Mouse (Mus musculus): ENCODE measurements at regions not wholly inside any gene's neighbourhood (a gene's known extent, or its start where the extent isn't known, plus 50 kb on each side); places are given as distances from the start of the nearest gene placed in this dataset.

GRCm38 (mm10) chr17:87867611-87868010 is 53.2 kb upstream of the Rpl36-ps4 start:
- no peak overlapping the region for H3K27ac ChIP-seq (ENCODE audit: low read depth, low read length)

DNA sequence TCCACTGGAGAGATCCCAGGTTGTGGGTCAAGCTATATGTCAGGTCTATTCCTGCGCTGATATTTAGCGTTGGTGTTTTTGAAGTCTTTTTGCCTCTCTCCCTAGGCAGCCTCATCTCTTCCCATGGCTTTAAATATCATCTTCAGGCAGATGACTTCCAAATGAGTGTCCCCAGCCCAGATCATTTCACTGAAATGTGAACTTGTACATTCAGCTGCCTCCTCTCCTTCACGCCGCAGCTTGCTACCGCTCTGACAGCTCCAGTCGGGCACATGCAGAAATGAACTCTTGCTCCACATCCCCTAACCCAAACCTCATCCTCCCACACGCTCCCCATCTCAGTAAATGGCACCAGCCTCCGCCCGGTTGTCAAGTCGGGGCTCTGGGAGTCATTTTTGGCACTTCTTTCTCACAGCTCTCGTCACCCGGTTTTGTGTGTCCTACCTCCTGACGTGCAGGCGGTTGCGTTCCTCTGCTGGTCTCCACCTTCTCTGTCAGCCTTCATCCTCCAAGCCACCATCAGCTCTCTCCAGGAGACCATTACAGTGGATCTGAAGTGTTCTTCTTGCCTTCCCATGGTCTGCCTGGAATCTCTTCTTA is 54.0 kb upstream of the Rpl36-ps4 start:
- Histone ChIP-seq H3K4me1 (replicated peaks; ENCODE audit: control insufficient read depth, insufficient read depth, low read length) (no peaks in the 10 kb centered on the region), H3K9ac (ENCODE audit: low read depth, low read length) (no peak overlapping the region), H3K4me2 (replicated peaks; ENCODE audit: low read depth, low read length) (no peak overlapping the region), H3K4me3 (ENCODE audit: low read depth, low read length) (no peak overlapping the region), H3K36me3 (ENCODE audit: control insufficient read depth, insufficient read depth, low read length) (no peaks in the 10 kb centered on the region), H3K27ac (ENCODE audit: low read depth, low read length) (no peak overlapping the region), H3K9me3 (ENCODE audit: control insufficient read depth, low read length) (no peaks in the 10 kb centered on the region), H3K27me3 (ENCODE audit: control insufficient read depth, insufficient read depth, low read length) (no peaks in the 10 kb centered on the region; the same call in 1 of the 2 replicates)
- ATAC-seq (ENCODE audit: low FRiP score) (no peak), DNase-seq (ENCODE audit: low spot score) (no peak)
- WGBS, result 96% methylated on average over 15 of the region's 15 CpGs

More at GRCm38 (mm10) chr17:87867611-87868010, 53.2 kb upstream of the Rpl36-ps4 start:
- H3K36me3 ChIP-seq (ENCODE audit: control insufficient read depth, insufficient read depth, low read length), result no peaks in the 10 kb centered on the region
- no peaks in the 10 kb centered on the region; the same call in 1 of the 2 replicates for H3K27me3 ChIP-seq (ENCODE audit: control insufficient read depth, insufficient read depth, low read length)
- WGBS, result 93% methylated on average over 7 of the region's 7 CpGs
- no peak overlapping the region for H3K4me3 ChIP-seq (ENCODE audit: low read depth, low read length)
- no peak for ATAC-seq (ENCODE audit: low FRiP score)
- no peak overlapping the region for H3K9ac ChIP-seq (ENCODE audit: low read depth, low read length)
- H3K4me1 ChIP-seq (replicated peaks; ENCODE audit: control insufficient read depth, insufficient read depth, low read length), result no peaks in the 10 kb centered on the region
- H3K9me3 ChIP-seq (ENCODE audit: control insufficient read depth, low read length), result no peaks in the 10 kb centered on the region
- H3K4me2 ChIP-seq (replicated peaks; ENCODE audit: low read depth, low read length), result no peak overlapping the region
- DNase-seq (ENCODE audit: low spot score), result no peak

DNA sequence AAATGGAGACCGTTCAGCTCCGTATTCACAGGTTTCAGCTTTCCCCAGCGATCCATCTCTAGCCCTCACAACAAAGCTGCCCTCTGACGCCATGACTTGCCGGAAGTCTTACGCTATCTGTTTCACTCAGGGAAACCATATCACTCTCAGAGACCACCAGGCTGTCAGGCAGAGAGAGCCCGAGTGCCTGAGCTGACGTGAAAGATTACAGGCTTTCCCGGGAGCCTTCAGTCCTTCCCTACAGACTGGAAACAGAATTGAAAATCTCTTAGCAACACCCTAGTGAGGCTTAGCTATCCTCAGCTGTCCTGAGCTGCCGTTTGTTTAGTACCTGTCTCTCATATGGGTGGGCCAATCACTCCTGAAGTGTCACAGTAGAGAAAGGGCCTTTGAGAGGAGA is 54.6 kb upstream of the Rpl36-ps4 start:
- Histone ChIP-seq H3K27ac (ENCODE audit: low read depth, low read length) (no peak overlapping the region), H3K4me2 (replicated peaks; ENCODE audit: low read depth, low read length) (no peak overlapping the region), H3K4me1 (replicated peaks; ENCODE audit: control insufficient read depth, insufficient read depth, low read length) (no peaks in the 10 kb centered on the region), H3K36me3 (ENCODE audit: control insufficient read depth, insufficient read depth, low read length) (no peaks in the 10 kb centered on the region), H3K4me3 (ENCODE audit: low read depth, low read length) (no peak overlapping the region), H3K27me3 (ENCODE audit: control insufficient read depth, insufficient read depth, low read length) (no peaks in the 10 kb centered on the region; the same call in 1 of the 2 replicates), H3K9me3 (ENCODE audit: control insufficient read depth, low read length) (no peaks in the 10 kb centered on the region), H3K9ac (ENCODE audit: low read depth, low read length) (no peak overlapping the region)
- 70% methylated on average over 10 of the region's 10 CpGs for whole genome bisulfite sequencing
- ATAC-seq (ENCODE audit: low FRiP score) (no peak), DNase-seq (ENCODE audit: low spot score) (no peak)

GRCm38 (mm10) chr17:87865439-87865838 is 55.3 kb upstream of the Rpl36-ps4 start:
- DNase-seq (ENCODE audit: low spot score), result no peak
- ATAC-seq (ENCODE audit: low FRiP score), result no peak
- Histone ChIP-seq H3K4me3 (ENCODE audit: low read depth, low read length) (no peak overlapping the region), H3K36me3 (ENCODE audit: control insufficient read depth, insufficient read depth, low read length) (no peaks in the 10 kb centered on the region), H3K4me1 (replicated peaks; ENCODE audit: control insufficient read depth, insufficient read depth, low read length) (no peaks in the 10 kb centered on the region), H3K9me3 (ENCODE audit: control insufficient read depth, low read length) (no peaks in the 10 kb centered on the region), H3K9ac (ENCODE audit: low read depth, low read length) (no peak overlapping the region), H3K4me2 (replicated peaks; ENCODE audit: low read depth, low read length) (no peak overlapping the region), H3K27ac (ENCODE audit: low read depth, low read length) (no peak overlapping the region), H3K27me3 (ENCODE audit: control insufficient read depth, insufficient read depth, low read length) (no peaks in the 10 kb centered on the region; the same call in 1 of the 2 replicates)
- WGBS, result 87% methylated on average over 8 of the region's 8 CpGs

DNA sequence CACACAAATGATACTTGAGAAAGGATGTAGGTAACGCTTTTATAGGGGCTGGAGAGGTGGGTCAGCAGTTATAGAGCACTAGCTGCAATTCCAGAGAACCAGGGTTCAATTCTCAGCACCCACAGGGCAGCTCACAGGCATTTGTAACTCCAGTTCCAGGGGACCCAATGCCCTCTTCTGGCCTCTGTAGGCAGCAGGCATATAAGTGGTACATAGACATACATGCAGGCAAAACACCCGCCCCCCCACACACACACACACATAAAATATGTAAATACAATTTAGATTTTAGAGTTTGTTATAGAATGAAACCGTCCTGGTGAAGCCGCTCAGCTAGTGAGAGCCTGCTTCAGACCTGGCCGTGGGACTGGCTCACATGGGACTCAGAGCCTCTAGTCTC is 55.9 kb upstream of the Rpl36-ps4 start:
- H3K4me3 ChIP-seq (ENCODE audit: low read depth, low read length), result no peak overlapping the region
- no peak overlapping the region for H3K9ac ChIP-seq (ENCODE audit: low read depth, low read length)
- H3K9me3 ChIP-seq (ENCODE audit: control insufficient read depth, low read length), result no peaks in the 10 kb centered on the region
- DNase-seq (ENCODE audit: low spot score) (no peak), ATAC-seq (ENCODE audit: low FRiP score) (no peak)
- no peaks in the 10 kb centered on the region for H3K36me3 ChIP-seq (ENCODE audit: control insufficient read depth, insufficient read depth, low read length)
- WGBS, result 91% methylated on average over 5 of the region's 5 CpGs
- H3K27ac ChIP-seq (ENCODE audit: low read depth, low read length), result no peak overlapping the region
- no peaks in the 10 kb centered on the region; the same call in 1 of the 2 replicates for H3K27me3 ChIP-seq (ENCODE audit: control insufficient read depth, insufficient read depth, low read length)
- no peaks in the 10 kb centered on the region for H3K4me1 ChIP-seq (replicated peaks; ENCODE audit: control insufficient read depth, insufficient read depth, low read length)
- H3K4me2 ChIP-seq (replicated peaks; ENCODE audit: low read depth, low read length), result no peak overlapping the region

DNA sequence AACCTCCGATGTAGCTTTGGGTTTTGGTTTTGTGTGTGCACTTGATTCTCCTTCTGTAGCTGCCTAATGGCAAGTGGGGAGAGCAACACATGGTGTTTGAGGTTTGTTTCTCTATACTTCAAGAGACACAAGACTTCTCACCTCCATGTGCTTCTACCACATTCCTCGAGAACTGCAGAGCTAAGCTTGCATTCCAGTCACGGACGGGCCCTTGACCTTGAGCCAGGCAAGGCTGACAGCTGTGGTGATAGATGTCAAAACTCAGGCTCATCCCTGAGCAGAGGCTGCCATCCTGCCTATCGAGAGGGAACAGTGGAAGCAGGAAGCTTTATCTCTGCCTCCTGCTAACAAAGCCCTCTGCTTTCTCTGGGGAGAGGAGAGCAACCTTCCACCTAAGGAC is 59.2 kb upstream of the Rpl36-ps4 start:
- no peak overlapping the region for H3K27ac ChIP-seq (ENCODE audit: low read depth, low read length)
- H3K4me3 ChIP-seq (ENCODE audit: low read depth, low read length), result no peak overlapping the region
- no peak for DNase-seq (ENCODE audit: low spot score)
- no peak for ATAC-seq (ENCODE audit: low FRiP score)
- no peaks in the 10 kb centered on the region for H3K36me3 ChIP-seq (ENCODE audit: control insufficient read depth, insufficient read depth, low read length)
- no peaks in the 10 kb centered on the region for H3K4me1 ChIP-seq (replicated peaks; ENCODE audit: control insufficient read depth, insufficient read depth, low read length)
- no peaks in the 10 kb centered on the region for H3K27me3 ChIP-seq (ENCODE audit: control insufficient read depth, insufficient read depth, low read length)
- WGBS, result 60% methylated on average over 5 of the region's 5 CpGs
- no peak overlapping the region for H3K9ac ChIP-seq (ENCODE audit: low read depth, low read length)
- no peaks in the 10 kb centered on the region for H3K9me3 ChIP-seq (ENCODE audit: control insufficient read depth, low read length)
- no peak overlapping the region for H3K4me2 ChIP-seq (replicated peaks; ENCODE audit: low read depth, low read length)

- H3K9ac ChIP-seq (ENCODE audit: low read depth, low read length), result no peak overlapping the region
- ATAC-seq (ENCODE audit: low FRiP score), result peak; percentile 19; the same call in 1 of the 2 replicates
Measured at GRCm38 (mm10) chr17:87851456-87851855, 53.7 kb upstream of the Kcnk12 start.

GRCm38 (mm10) chr17:87849897-87850296 is 52.1 kb upstream of the Kcnk12 start:
- WGBS, result 82% methylated on average over 7 of the region's 7 CpGs
- Histone ChIP-seq H3K27ac (ENCODE audit: low read depth, low read length) (no peak overlapping the region), H3K9me3 (ENCODE audit: control insufficient read depth, low read length) (no peaks in the 10 kb centered on the region), H3K4me1 (replicated peaks; ENCODE audit: control insufficient read depth, insufficient read depth, low read length) (no peaks in the 10 kb centered on the region), H3K36me3 (ENCODE audit: control insufficient read depth, insufficient read depth, low read length) (no peaks in the 10 kb centered on the region), H3K4me2 (replicated peaks; ENCODE audit: low read depth, low read length) (no peak overlapping the region), H3K27me3 (ENCODE audit: control insufficient read depth, insufficient read depth, low read length) (no peaks in the 10 kb centered on the region), H3K9ac (ENCODE audit: low read depth, low read length) (no peak overlapping the region), H3K4me3 (ENCODE audit: low read depth, low read length) (no peak overlapping the region)
- ATAC-seq (ENCODE audit: low FRiP score), result no peak
- no peak for DNase-seq (ENCODE audit: low spot score)

More at GRCm38 (mm10) chr17:87851456-87851855, 53.7 kb upstream of the Kcnk12 start:
- Histone ChIP-seq H3K27ac (ENCODE audit: low read depth, low read length) (no peak overlapping the region), H3K4me1 (replicated peaks; ENCODE audit: control insufficient read depth, insufficient read depth, low read length) (no peaks in the 10 kb centered on the region), H3K9me3 (ENCODE audit: control insufficient read depth, low read length) (no peaks in the 10 kb centered on the region), H3K4me3 (ENCODE audit: low read depth, low read length) (no peak overlapping the region), H3K36me3 (ENCODE audit: control insufficient read depth, insufficient read depth, low read length) (no peaks in the 10 kb centered on the region), H3K4me2 (replicated peaks; ENCODE audit: low read depth, low read length) (no peak overlapping the region), H3K27me3 (ENCODE audit: control insufficient read depth, insufficient read depth, low read length) (no peaks in the 10 kb centered on the region)
- WGBS, result 20% methylated on average over 1 of the region's 1 CpGs
- no peak for DNase-seq (ENCODE audit: low spot score)

GRCm38 (mm10) chr17:87849421-87849820 is 51.6 kb upstream of the Kcnk12 start:
- DNase-seq (ENCODE audit: low spot score) (no peak), ATAC-seq (ENCODE audit: low FRiP score) (no peak)
- H3K4me2 ChIP-seq (replicated peaks; ENCODE audit: low read depth, low read length), result no peak overlapping the region
- no peaks in the 10 kb centered on the region for H3K9me3 ChIP-seq (ENCODE audit: control insufficient read depth, low read length)
- WGBS, result 91% methylated on average over 6 of the region's 6 CpGs
- H3K36me3 ChIP-seq (ENCODE audit: control insufficient read depth, insufficient read depth, low read length), result no peaks in the 10 kb centered on the region
- no peak overlapping the region for H3K27ac ChIP-seq (ENCODE audit: low read depth, low read length)
- no peak overlapping the region for H3K4me3 ChIP-seq (ENCODE audit: low read depth, low read length)
- H3K4me1 ChIP-seq (replicated peaks; ENCODE audit: control insufficient read depth, insufficient read depth, low read length), result no peaks in the 10 kb centered on the region
- H3K9ac ChIP-seq (ENCODE audit: low read depth, low read length), result no peak overlapping the region
- no peaks in the 10 kb centered on the region for H3K27me3 ChIP-seq (ENCODE audit: control insufficient read depth, insufficient read depth, low read length)

Data from hindbrain, embryonic 11.5 days (tissue).